Mouse (Mus musculus): ENCODE data around the gene Pctp. TPM values are rescaled to one million over a fixed set of nuclear protein-coding genes. Genes with fewer than 3 reads are reported as not detected.

Pctp gene
- 2.0 TPM for polyA plus RNA-seq (2017; shearing (Covaris generic))

GRCm38 (mm10) chr11:90002231-90002986 is at the start of gene Pctp:
TSS of gene Pctp (minus strand) at chr11:90002894.

GRCm38 (mm10) chr11:90029841-90030398 is 27.2 kb upstream of the Pctp start, which contains the start of gene Tmem100:
TSS of gene Tmem100 (plus strand) at chr11:90030348.

Other genes starting within 250 kb of the Pctp start
- not detected for gene Ankfn1, start 225.2 kb downstream of the Pctp start, polyA plus RNA-seq (2017; shearing (Covaris generic))
- not detected for gene Tmem100, start 27.5 kb upstream of the Pctp start, polyA plus RNA-seq (2017; shearing (Covaris generic))
- 11.1 TPM for gene Gm45716, start 184.8 kb upstream of the Pctp start, polyA plus RNA-seq (2017; shearing (Covaris generic))
- gene Mmd, start 246.6 kb upstream of the Pctp start, polyA plus RNA-seq (2017; shearing (Covaris generic)): 13.0 TPM

Data from naive thymus-derived CD4-positive, alpha-beta T cell, adult 5 months (primary cell).